Mouse (Mus musculus): ENCODE results near the gene Rnf185. TPM values are rescaled to one million over a fixed set of nuclear protein-coding genes. Genes with fewer than 3 reads are reported as not detected.

The Rnf185 gene
- total and polyA plus RNA-seq, 2 experiments from 2014 or later, result 36.9 to 38.8 TPM

DNA sequence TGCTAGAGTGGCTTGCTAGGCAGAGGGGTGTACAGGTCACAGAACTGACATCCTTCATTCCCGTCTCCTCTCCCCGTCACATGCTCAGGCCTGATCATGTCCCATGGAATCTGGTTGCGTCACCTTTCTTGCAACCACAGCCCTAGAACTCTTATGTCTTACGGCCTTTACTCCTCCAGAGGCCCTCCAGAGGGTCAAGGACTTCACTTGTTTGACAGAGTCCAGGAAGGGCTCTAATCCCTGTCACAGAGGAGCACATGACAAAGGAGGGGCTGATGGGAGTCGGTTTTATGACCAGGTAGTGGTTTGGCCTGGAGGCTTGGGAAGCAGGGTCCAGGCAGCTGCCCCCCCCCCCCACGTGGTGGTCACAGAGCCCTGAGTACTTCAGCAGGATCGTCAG lies 83.2 kb downstream of the Rnf185 start:
- no peak for TF ChIP-seq CTCF (IDR thresholded peaks at IDR 0.05; ENCODE audit: low read depth)
- H3K4me3 ChIP-seq (ENCODE audit: low read depth, low read length), result no peak overlapping the region
- peak overlapping the region; percentile 71 for H3K4me2 ChIP-seq (ENCODE audit: low read depth)
- no peak overlapping the region for H3K9ac ChIP-seq
- DNase-seq, result no peak
- WGBS, result 65% methylated on average over 7 of the region's 7 CpGs
- no peaks in the 10 kb centered on the region for H3K9me3 ChIP-seq (ENCODE audit: low read length)
- no peak overlapping the region for H3K27ac ChIP-seq (ENCODE audit: low read depth, low read length)
- H3K27me3 ChIP-seq (ENCODE audit: insufficient read depth, low read length), result no peaks in the 10 kb centered on the region
- H3K4me1 ChIP-seq (ENCODE audit: insufficient read depth), result peaks cover 24% of the 10 kb centered on the region
- 0 out of 2 replicates have a peak, but pooled peaks cover 2% of the 10 kb centered on the region for H3K36me3 ChIP-seq (ENCODE audit: insufficient read depth)
- no peak for ATAC-seq

GRCm38 (mm10) chr11:3366411-3366810 lies 85.8 kb downstream of the Rnf185 start:
- ATAC-seq (no peak), DNase-seq (no peak)
- Histone ChIP-seq H3K4me1 (ENCODE audit: insufficient read depth) (peaks cover 21% of the 10 kb centered on the region), H3K36me3 (ENCODE audit: insufficient read depth) (0 out of 2 replicates have a peak, but pooled peaks cover 2% of the 10 kb centered on the region), H3K4me2 (ENCODE audit: low read depth) (no peak overlapping the region), H3K9ac (no peak overlapping the region), H3K4me3 (ENCODE audit: low read depth, low read length) (no peak overlapping the region), H3K9me3 (ENCODE audit: low read length) (no peaks in the 10 kb centered on the region), H3K27me3 (ENCODE audit: insufficient read depth, low read length) (no peaks in the 10 kb centered on the region), H3K27ac (ENCODE audit: low read depth, low read length) (no peak overlapping the region)
- TF ChIP-seq CTCF (IDR thresholded peaks at IDR 0.05; ENCODE audit: low read depth), result no peak
- WGBS, result 89% methylated on average over 7 of the region's 7 CpGs

Other genes starting within 250 kb of the Rnf185 start
- 55.6 and 79.4 TPM in 2 replicates for gene Eif4enif1, start 250.0 kb downstream of the Rnf185 start, total RNA-seq (2014; rRNA removed)
- gene Eif4enif1, start 250.0 kb downstream of the Rnf185 start, polyA plus RNA-seq (2015; fragmentation: Nextera tagmentation; extraction: Ambion mirVana), result 31.4 and 36.5 TPM in 2 replicates
- 115 and 147 TPM in 2 replicates for gene Drg1, start 185.9 kb downstream of the Rnf185 start, total RNA-seq (2014; rRNA removed)
- gene Drg1, start 185.9 kb downstream of the Rnf185 start, polyA plus RNA-seq (2015; fragmentation: Nextera tagmentation; extraction: Ambion mirVana), result 201 and 218 TPM in 2 replicates
- gene Patz1, start 163.5 kb downstream of the Rnf185 start, total RNA-seq (2014; rRNA removed), result 58.2 and 70.7 TPM in 2 replicates
- gene Patz1, start 163.5 kb downstream of the Rnf185 start, polyA plus RNA-seq (2015; fragmentation: Nextera tagmentation; extraction: Ambion mirVana), result 39.5 and 43.0 TPM in 2 replicates
- 36.2 and 47.8 TPM in 2 replicates for gene Pik3ip1, start 122.0 kb downstream of the Rnf185 start, total RNA-seq (2014; rRNA removed)
- 30.3 and 37.3 TPM in 2 replicates for gene Pik3ip1, start 122.0 kb downstream of the Rnf185 start, polyA plus RNA-seq (2015; fragmentation: Nextera tagmentation; extraction: Ambion mirVana)
- gene Limk2, start 43.2 kb downstream of the Rnf185 start, total RNA-seq (2014; rRNA removed), result 148 and 173 TPM in 2 replicates
- gene Limk2, start 43.2 kb downstream of the Rnf185 start, polyA plus RNA-seq (2015; fragmentation: Nextera tagmentation; extraction: Ambion mirVana), result 87.7 and 98.6 TPM in 2 replicates
- 21.3 and 26.2 TPM in 2 replicates for gene Pla2g3, start 35.9 kb upstream of the Rnf185 start, total RNA-seq (2014; rRNA removed)
- 9.4 and 11.9 TPM in 2 replicates for gene Pla2g3, start 35.9 kb upstream of the Rnf185 start, polyA plus RNA-seq (2015; fragmentation: Nextera tagmentation; extraction: Ambion mirVana)
- gene Inpp5j, start 52.5 kb upstream of the Rnf185 start, total RNA-seq (2014; rRNA removed), result 3.5 and 6.5 TPM in 2 replicates
- gene Inpp5j, start 52.5 kb upstream of the Rnf185 start, polyA plus RNA-seq (2015; fragmentation: Nextera tagmentation; extraction: Ambion mirVana), result 6.6 and 9.7 TPM in 2 replicates
- gene Selenom, start 62.3 kb upstream of the Rnf185 start, total RNA-seq (2014; rRNA removed), result 119 and 172 TPM in 2 replicates
- 224 and 227 TPM in 2 replicates for gene Selenom, start 62.3 kb upstream of the Rnf185 start, polyA plus RNA-seq (2015; fragmentation: Nextera tagmentation; extraction: Ambion mirVana)
- 3.9 and 7.9 TPM in 2 replicates for gene Smtn, start 88.2 kb upstream of the Rnf185 start, total RNA-seq (2014; rRNA removed)
- gene Smtn, start 88.2 kb upstream of the Rnf185 start, polyA plus RNA-seq (2015; fragmentation: Nextera tagmentation; extraction: Ambion mirVana), result 8.1 and 8.7 TPM in 2 replicates
- 53.9 and 61.6 TPM in 2 replicates for gene Morc2a, start 196.8 kb upstream of the Rnf185 start, total RNA-seq (2014; rRNA removed)
- 12.6 and 21.1 TPM in 2 replicates for gene Morc2a, start 196.8 kb upstream of the Rnf185 start, polyA plus RNA-seq (2015; fragmentation: Nextera tagmentation; extraction: Ambion mirVana)